Mouse (Mus musculus) thymus, adult 2 months (tissue): ENCODE measurements around the gene Clspn.

Experiments
- CTCF ChIP-seq: fragments of 200-500 bp; IDR thresholded peaks from 2 replicates; pipeline ENCODE4 v1.5.1; 2012; ENCODE audit warnings: mild to moderate bottlenecking, control low read depth, low read length, moderate library complexity, borderline replicate concordance; ENCODE audit not compliant: control insufficient read depth, poor library complexity, insufficient read depth; ENCODE audit errors: extremely low read depth
- POLR2A ChIP-seq: fragments of 200-500 bp; IDR thresholded peaks from 2 replicates; pipeline ENCODE4 v1.6.1; 2012; ENCODE audit warnings: mild to moderate bottlenecking, low read length, control low read depth, moderate library complexity; ENCODE audit not compliant: control insufficient read depth, poor library complexity, insufficient read depth; ENCODE audit errors: extremely low read depth

GRCm38 (mm10) chr4:126508110-126508899 lies 48.4 kb upstream of the Clspn start:
- TF ChIP-seq CTCF (no peak), POLR2A (no peak)
